In the genomic region with DNA sequence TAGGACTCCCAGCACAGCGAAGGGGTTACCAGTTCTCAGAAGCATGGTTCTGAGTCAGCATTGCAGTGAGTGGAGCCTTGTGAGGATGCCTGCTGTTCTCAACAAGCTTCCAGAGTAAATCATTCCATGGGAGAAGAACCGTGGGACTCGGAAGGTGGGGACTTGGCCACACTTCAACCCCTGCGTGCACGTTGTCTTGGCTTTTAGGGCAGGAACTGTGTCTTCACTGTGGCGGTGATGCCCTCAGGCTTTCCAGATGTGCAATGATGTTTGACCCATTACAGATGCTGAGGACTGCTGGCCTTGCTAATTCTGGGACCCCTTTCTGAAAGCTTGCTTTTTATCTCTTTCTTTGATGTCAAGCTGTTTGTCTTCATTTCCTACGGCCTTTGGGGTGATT, we compare ENCODE assay signal across 13 mouse cellular contexts.
DNase-seq lines count a peak whose midpoint lies in the region; ATAC-seq and TF ChIP-seq lines count a peak whose summit lies in the region.
"Had no signal": no experiment of that assay in that cellular context is flagged by ENCODE, and none has a peak within 500 bp of the region (broad histone marks: within the 10 kb centered on the region; RNA-seq: fewer than 3 reads in every experiment).

No protein-coding gene starts in this region.

- peaks cover 22% of the 10 kb centered on the region for H3K4me1 ChIP-seq in heart, adult 2 months (ENCODE audit: control insufficient read depth, insufficient read depth, low read length)
- H3K4me1 ChIP-seq in embryonic facial prominence, embryonic 14.5 days (ENCODE audit: control insufficient read depth, insufficient read depth, low read length), result peaks cover 37% of the 10 kb centered on the region
- peaks cover 59% of the 10 kb centered on the region for H3K4me1 ChIP-seq in limb, embryonic 12.5 days (replicated peaks)

- H3K36me3 ChIP-seq in heart, adult 2 months (ENCODE audit: control insufficient read depth, insufficient read depth, low read length), result peaks cover 11% of the 10 kb centered on the region
- H3K36me3 ChIP-seq in embryonic facial prominence, embryonic 14.5 days (ENCODE audit: control insufficient read depth, insufficient read depth, low read length), result no peaks in the 10 kb centered on the region
- no peaks in the 10 kb centered on the region for H3K36me3 ChIP-seq in limb, embryonic 12.5 days
- H3K36me3 ChIP-seq: heart, embryonic 13.5 days had no signal

- peak in 1 of 2 experiments; percentile 39 for DNase-seq in heart, adult 2 months
- no peak for DNase-seq in heart, adult 18-20 months
- DNase-seq in right cerebral cortex, adult 18-20 months, result peak; percentile 12
- no peak for DNase-seq in right cerebral cortex, postnatal 36 days (ENCODE audit: low spot score in 2 of 2)
- no peak for DNase-seq in embryonic facial prominence, embryonic 14.5 days (ENCODE audit: low spot score)
- DNase-seq in B cell, adult 2 months, result no peak
- DNase-seq in lung, adult 18-20 months, result no peak
- DNase-seq: adrenal gland, adult 8-10 months; liver, postnatal 0 days had no signal

- H3K9me3 ChIP-seq in embryonic facial prominence, embryonic 14.5 days (ENCODE audit: control insufficient read depth, low read length), result no peaks in the 10 kb centered on the region
- H3K9me3 ChIP-seq in limb, embryonic 12.5 days, result no peaks in the 10 kb centered on the region
- H3K9me3 ChIP-seq: heart, embryonic 13.5 days had no signal

- ATAC-seq in embryonic facial prominence, embryonic 14.5 days (ENCODE audit: low read depth), result no peak
- ATAC-seq in limb, embryonic 12.5 days (ENCODE audit: insufficient number of reproducible peaks, insufficient read depth, low FRiP score, low TSS enrichment, low read depth), result no peak
- ATAC-seq: hindbrain, postnatal 0 days; liver, postnatal 0 days; Patski had no signal

- H3K27ac ChIP-seq in heart, adult 2 months, result peak overlapping the region; percentile 90
- peak overlapping the region; percentile 92 for H3K27ac ChIP-seq in embryonic facial prominence, embryonic 14.5 days (replicated peaks; ENCODE audit: low read depth, low read length)
- 0 out of 2 replicates have a peak overlapping the region, but pooled peaks have one; percentile 24 for H3K27ac ChIP-seq in limb, embryonic 12.5 days
- H3K27ac ChIP-seq: hindbrain, postnatal 0 days had no signal

- intact Hi-C loops in heart, adult 2 months (cut with DNase I), result loop anchor here (5.0 kb wide), 2 partner anchors 125 to 190 kb away; no protein-coding TSS in a partner anchor

- H3K27me3 ChIP-seq in heart, adult 2 months (ENCODE audit: control insufficient read depth, insufficient read depth, low read length), result no peaks in the 10 kb centered on the region
- no peaks in the 10 kb centered on the region for H3K27me3 ChIP-seq in embryonic facial prominence, embryonic 14.5 days (replicated peaks; ENCODE audit: control insufficient read depth, insufficient read depth, low read length)
- no peaks in the 10 kb centered on the region for H3K27me3 ChIP-seq in limb, embryonic 12.5 days
- H3K27me3 ChIP-seq: heart, embryonic 13.5 days; Patski had no signal

- 56% methylated on average over 7 of the region's 7 CpGs for WGBS in heart, adult 2 months
- WGBS in embryonic facial prominence, embryonic 14.5 days, result 42% methylated on average over 7 of the region's 7 CpGs
- 19% methylated on average over 7 of the region's 7 CpGs for WGBS in limb, embryonic 12.5 days

- no peak overlapping the region for H3K9ac ChIP-seq in heart, adult 2 months (ENCODE audit: low read depth, low read length)
- H3K9ac ChIP-seq in embryonic facial prominence, embryonic 14.5 days (ENCODE audit: low read depth, low read length), result no peak overlapping the region
- H3K9ac ChIP-seq in limb, embryonic 12.5 days (replicated peaks), result no peak overlapping the region
- H3K9ac ChIP-seq: heart, embryonic 13.5 days; liver, postnatal 0 days had no signal

- TF ChIP-seq CTCF in heart, adult 2 months (IDR thresholded peaks at IDR 0.05), result no peak

- no peak overlapping the region for H3K4me2 ChIP-seq in embryonic facial prominence, embryonic 14.5 days (ENCODE audit: low read depth, low read length)
- H3K4me2 ChIP-seq in limb, embryonic 12.5 days, result no peak overlapping the region
- H3K4me2 ChIP-seq: heart, embryonic 13.5 days had no signal

- no peak for TF ChIP-seq EP300 in heart, adult 2 months (IDR thresholded peaks at IDR 0.05; ENCODE audit: insufficient read depth, low read depth, low read length)

- no peak overlapping the region for H3K4me3 ChIP-seq in heart, adult 2 months
- no peak overlapping the region for H3K4me3 ChIP-seq in embryonic facial prominence, embryonic 14.5 days (ENCODE audit: low read depth, low read length)
- H3K4me3 ChIP-seq in limb, embryonic 12.5 days (replicated peaks), result no peak overlapping the region
- H3K4me3 ChIP-seq: heart, embryonic 13.5 days had no signal

- no peak for TF ChIP-seq POLR2A in heart, adult 2 months (IDR thresholded peaks at IDR 0.05; ENCODE audit: insufficient read depth, low read depth, low read length)

- no peaks in the 10 kb centered on the region for H3K79me2 ChIP-seq in heart, adult 2 months (replicated peaks; ENCODE audit: control insufficient read depth, insufficient read depth, low read length)

Comparison
In these comparisons a context has a peak if more than half of its experiments do, and no peak if none do; other contexts are left out.
1. H3K27ac ChIP-seq: peak in every context shown above with its lines; median percentile 92 in embryonic facial prominence, embryonic 14.5 days; 90 in heart, adult 2 months; 24 in limb, embryonic 12.5 days.